Mouse (Mus musculus): ENCODE measurements around the gene Junb. TPM values are rescaled to one million over a fixed set of nuclear protein-coding genes. Genes with fewer than 3 reads are reported as not detected.

Junb gene
- polyA plus RNA-seq, 1 experiment from 2014 or later, result 10.4 TPM

- Histone ChIP-seq H3K27ac (no peak overlapping the region), H3K4me1 (peaks cover 5% of the 10 kb centered on the region; the same call in 1 of the 2 replicates), H3K27me3 (peaks cover 58% of the 10 kb centered on the region), H3K4me2 (peak overlapping the region; percentile 70), H3K4me3 (peak overlapping the region; percentile 36), H3K9ac (peak overlapping the region; percentile 57; the same call in 1 of the 2 replicates), H3K9me3 (no peaks in the 10 kb centered on the region), H3K36me3 (peaks cover 16% of the 10 kb centered on the region)
- WGBS, result 7% methylated on average over 26 of the region's 26 CpGs
- no peak for ATAC-seq (ENCODE audit: insufficient number of reproducible peaks, insufficient read depth, low FRiP score, low TSS enrichment, low read depth)
Measured at GRCm38 (mm10) chr8:85013230-85013840, 34.8 kb upstream of the Junb start.

GRCm38 (mm10) chr8:85011242-85011641, 32.7 kb upstream of the Junb start:
- H3K36me3 ChIP-seq, result no peaks in the 10 kb centered on the region
- no peak overlapping the region for H3K27ac ChIP-seq
- H3K4me3 ChIP-seq, result no peak overlapping the region
- H3K9ac ChIP-seq, result no peak overlapping the region
- H3K9me3 ChIP-seq, result no peaks in the 10 kb centered on the region
- peaks cover 8% of the 10 kb centered on the region; the same call in 1 of the 2 replicates for H3K4me1 ChIP-seq
- peaks cover 76% of the 10 kb centered on the region for H3K27me3 ChIP-seq
- H3K4me2 ChIP-seq, result no peak overlapping the region
- no peak for ATAC-seq (ENCODE audit: insufficient number of reproducible peaks, insufficient read depth, low FRiP score, low TSS enrichment, low read depth)
- WGBS, result 16% methylated on average over 28 of the region's 28 CpGs

GRCm38 (mm10) chr8:85007686-85008085, 29.2 kb upstream of the Junb start:
- WGBS, result 21% methylated on average over 25 of the region's 25 CpGs
- no peak overlapping the region for H3K4me3 ChIP-seq
- no peaks in the 10 kb centered on the region for H3K9me3 ChIP-seq
- H3K9ac ChIP-seq, result no peak overlapping the region
- H3K27me3 ChIP-seq, result peaks cover 54% of the 10 kb centered on the region
- H3K4me2 ChIP-seq, result no peak overlapping the region
- peaks cover 3% of the 10 kb centered on the region; the same call in 1 of the 2 replicates for H3K36me3 ChIP-seq
- 0 out of 2 replicates have a peak, but pooled peaks cover 4% of the 10 kb centered on the region for H3K4me1 ChIP-seq
- no peak overlapping the region for H3K27ac ChIP-seq
- ATAC-seq (ENCODE audit: insufficient number of reproducible peaks, insufficient read depth, low FRiP score, low TSS enrichment, low read depth), result no peak

- Histone ChIP-seq H3K9ac (peak overlapping the region; percentile 38), H3K4me2 (peak overlapping the region; percentile 45), H3K9me3 (no peaks in the 10 kb centered on the region), H3K27me3 (peaks cover 23% of the 10 kb centered on the region), H3K36me3 (peaks cover 22% of the 10 kb centered on the region), H3K27ac (no peak overlapping the region), H3K4me1 (peaks cover 4% of the 10 kb centered on the region; the same call in 1 of the 2 replicates), H3K4me3 (peak overlapping the region; percentile 4; the same call in 1 of the 2 replicates)
- 4% methylated on average over 19 of the region's 19 CpGs for WGBS
- ATAC-seq (ENCODE audit: insufficient number of reproducible peaks, insufficient read depth, low FRiP score, low TSS enrichment, low read depth), result no peak; the same call in 1 of the 2 replicates
Measured at GRCm38 (mm10) chr8:84997649-84998295, 19.3 kb upstream of the Junb start.

- Histone ChIP-seq H3K4me3 (no peak overlapping the region), H3K36me3 (peaks cover 19% of the 10 kb centered on the region; the same call in 1 of the 2 replicates), H3K4me1 (peaks cover 4% of the 10 kb centered on the region; the same call in 1 of the 2 replicates), H3K4me2 (no peak overlapping the region), H3K9me3 (no peaks in the 10 kb centered on the region), H3K9ac (no peak overlapping the region), H3K27me3 (peaks cover 23% of the 10 kb centered on the region), H3K27ac (no peak overlapping the region)
- 76% methylated on average over 5 of the region's 5 CpGs for WGBS
- ATAC-seq (ENCODE audit: insufficient number of reproducible peaks, insufficient read depth, low FRiP score, low TSS enrichment, low read depth), result no peak
Measured at GRCm38 (mm10) chr8:84996978-84997377, 18.5 kb upstream of the Junb start.

- no peak overlapping the region for H3K27ac ChIP-seq
- H3K9ac ChIP-seq, result peak overlapping the region; percentile 40; the same call in 1 of the 2 replicates
- H3K4me3 ChIP-seq, result 0 out of 2 replicates have a peak overlapping the region, but pooled peaks have one; percentile 2
- H3K36me3 ChIP-seq, result peaks cover 14% of the 10 kb centered on the region; the same call in 1 of the 2 replicates
- 25% methylated on average over 25 of the region's 25 CpGs for WGBS
- H3K4me2 ChIP-seq, result peak overlapping the region; percentile 22; the same call in 1 of the 2 replicates
- H3K27me3 ChIP-seq, result peaks cover 23% of the 10 kb centered on the region
- ATAC-seq (ENCODE audit: insufficient number of reproducible peaks, insufficient read depth, low FRiP score, low TSS enrichment, low read depth), result no peak
- H3K9me3 ChIP-seq, result no peaks in the 10 kb centered on the region
- H3K4me1 ChIP-seq, result peaks cover 12% of the 10 kb centered on the region
Measured at GRCm38 (mm10) chr8:84995680-84996079, 17.2 kb upstream of the Junb start.

- peaks cover 23% of the 10 kb centered on the region for H3K27me3 ChIP-seq
- no peak overlapping the region for H3K4me2 ChIP-seq
- H3K9me3 ChIP-seq, result no peaks in the 10 kb centered on the region
- H3K4me3 ChIP-seq, result no peak overlapping the region
- no peak overlapping the region for H3K9ac ChIP-seq
- peaks cover 14% of the 10 kb centered on the region; the same call in 1 of the 2 replicates for H3K36me3 ChIP-seq
- no peak for ATAC-seq (ENCODE audit: insufficient number of reproducible peaks, insufficient read depth, low FRiP score, low TSS enrichment, low read depth)
- no peak overlapping the region for H3K27ac ChIP-seq
- WGBS, result 95% methylated on average over 9 of the region's 9 CpGs
- H3K4me1 ChIP-seq, result peaks cover 14% of the 10 kb centered on the region
Measured at GRCm38 (mm10) chr8:84994375-84994774, 15.9 kb upstream of the Junb start.

- Histone ChIP-seq H3K36me3 (0 out of 2 replicates have a peak, but pooled peaks cover 7% of the 10 kb centered on the region), H3K9ac (peak overlapping the region; percentile 78), H3K9me3 (no peaks in the 10 kb centered on the region), H3K4me3 (peak overlapping the region; percentile 62), H3K4me1 (peaks cover 25% of the 10 kb centered on the region), H3K4me2 (peak overlapping the region; percentile 90), H3K27ac (peak overlapping the region; percentile 77), H3K27me3 (peaks cover 20% of the 10 kb centered on the region)
- peak; percentile 74 for ATAC-seq (ENCODE audit: insufficient number of reproducible peaks, insufficient read depth, low FRiP score, low TSS enrichment, low read depth)
- under 1% methylated on average over 15 of the region's 15 CpGs for WGBS
Measured at GRCm38 (mm10) chr8:84990836-84991235, 12.3 kb upstream of the Junb start.

- WGBS, result under 1% methylated on average over 28 of the region's 28 CpGs
- H3K36me3 ChIP-seq, result 0 out of 2 replicates have a peak, but pooled peaks cover 5% of the 10 kb centered on the region
- H3K4me3 ChIP-seq, result peak within 1 kb of the TSS; percentile 62
- H3K4me2 ChIP-seq, result peak within 1 kb of the TSS; percentile 90
- peaks cover 25% of the 10 kb centered on the region for H3K4me1 ChIP-seq
- peak within 1 kb of the TSS; percentile 78 for H3K9ac ChIP-seq
- peak within 1 kb of the TSS; percentile 77 for H3K27ac ChIP-seq
- ATAC-seq (ENCODE audit: insufficient number of reproducible peaks, insufficient read depth, low FRiP score, low TSS enrichment, low read depth), result peak; percentile 88
- H3K9me3 ChIP-seq, result no peaks in the 10 kb centered on the region
- H3K27me3 ChIP-seq, result peaks cover 20% of the 10 kb centered on the region
Measured at GRCm38 (mm10) chr8:84990349-84990748, 11.8 kb upstream of the Junb start, which contains the start of gene Hook2. TSS of gene Hook2 (plus strand) at chr8:84990603.

GRCm38 (mm10) chr8:84989810-84990209, 11.3 kb upstream of the Junb start:
- ATAC-seq (ENCODE audit: insufficient number of reproducible peaks, insufficient read depth, low FRiP score, low TSS enrichment, low read depth), result peak; percentile 56; the same call in 1 of the 2 replicates
- Histone ChIP-seq H3K36me3 (0 out of 2 replicates have a peak, but pooled peaks cover 2% of the 10 kb centered on the region), H3K9me3 (no peaks in the 10 kb centered on the region), H3K27ac (peak overlapping the region; percentile 64; the same call in 1 of the 2 replicates), H3K27me3 (peaks cover 19% of the 10 kb centered on the region), H3K4me2 (peak overlapping the region; percentile 90), H3K4me1 (peaks cover 30% of the 10 kb centered on the region), H3K4me3 (peak overlapping the region; percentile 62), H3K9ac (peak overlapping the region; percentile 69)
- WGBS, result 0% methylated on average over 15 of the region's 15 CpGs

GRCm38 (mm10) chr8:84989311-84989731, 10.8 kb upstream of the Junb start:
- Histone ChIP-seq H3K9ac (peak overlapping the region; percentile 49; the same call in 1 of the 2 replicates), H3K4me2 (peak overlapping the region; percentile 90), H3K27me3 (peaks cover 22% of the 10 kb centered on the region), H3K27ac (peak overlapping the region; percentile 71), H3K4me1 (peaks cover 35% of the 10 kb centered on the region), H3K36me3 (no peaks in the 10 kb centered on the region), H3K4me3 (peak overlapping the region; percentile 62; the same call in 1 of the 2 replicates), H3K9me3 (no peaks in the 10 kb centered on the region)
- ATAC-seq (ENCODE audit: insufficient number of reproducible peaks, insufficient read depth, low FRiP score, low TSS enrichment, low read depth), result no peak
- 8% methylated on average over 15 of the region's 15 CpGs for WGBS

Data from embryonic facial prominence, embryonic 13.5 days (tissue).